ENCODE assay signal across 9 mouse cellular contexts in genomic region chr7:28386007-28386406, GRCm38 (mm10). TPM values are rescaled to one million over a fixed set of nuclear protein-coding genes. Genes with fewer than 3 reads are reported as not detected.
A peak's percentile ranks its signal among the peaks of the same experiment; 100 is the strongest.
DNase-seq lines count a peak whose midpoint lies in the region; ATAC-seq lines count a peak whose summit lies in the region.
"Had no signal": no experiment of that assay in that cellular context is flagged by ENCODE, and none has a peak within 500 bp of the region (broad histone marks: within the 10 kb centered on the region; RNA-seq: fewer than 3 reads in every experiment).

No protein-coding gene starts in this region.

- no peaks in the 10 kb centered on the region for H3K27me3 ChIP-seq in kidney, embryonic 16.5 days (ENCODE audit: insufficient read depth, low read length)
- no peaks in the 10 kb centered on the region for H3K27me3 ChIP-seq in intestine, embryonic 16.5 days (replicated peaks; ENCODE audit: control insufficient read depth, insufficient read depth, low read length)
- H3K27me3 ChIP-seq in megakaryocyte, embryonic 14.5 days (replicated peaks): no peaks in the 10 kb centered on the region
- H3K27me3 ChIP-seq: neural tube, embryonic 12.5 days had no signal

- no peak overlapping the region for H3K4me2 ChIP-seq in kidney, embryonic 16.5 days (replicated peaks; ENCODE audit: low read depth, low read length)
- H3K4me2 ChIP-seq in intestine, embryonic 16.5 days (ENCODE audit: low read depth, low read length): no peak overlapping the region
- H3K4me2 ChIP-seq: neural tube, embryonic 12.5 days had no signal

- H3K4me1 ChIP-seq in kidney, embryonic 16.5 days (ENCODE audit: insufficient read depth, low read length): peaks cover 29% of the 10 kb centered on the region
- H3K4me1 ChIP-seq in intestine, embryonic 16.5 days (ENCODE audit: control insufficient read depth, insufficient read depth, low read length): peaks cover 32% of the 10 kb centered on the region
- peaks cover 74% of the 10 kb centered on the region for H3K4me1 ChIP-seq in megakaryocyte, embryonic 14.5 days

- peak overlapping the region; percentile 23; the same call in 1 of the 2 replicates for H3K27ac ChIP-seq in kidney, embryonic 16.5 days (ENCODE audit: low read length)
- peak overlapping the region; percentile 77 for H3K27ac ChIP-seq in intestine, embryonic 16.5 days (ENCODE audit: low read length)
- H3K27ac ChIP-seq: neural tube, embryonic 12.5 days had no signal

- WGBS in kidney, embryonic 16.5 days: 83% methylated on average over 7 of the region's 7 CpGs
- whole genome bisulfite sequencing in intestine, embryonic 16.5 days: 81% methylated on average over 7 of the region's 7 CpGs

- no peaks in the 10 kb centered on the region for H3K9me3 ChIP-seq in kidney, embryonic 16.5 days (ENCODE audit: low read length)
- H3K9me3 ChIP-seq in intestine, embryonic 16.5 days (ENCODE audit: control insufficient read depth, low read length): no peaks in the 10 kb centered on the region
- no peaks in the 10 kb centered on the region for H3K9me3 ChIP-seq in megakaryocyte, embryonic 14.5 days
- H3K9me3 ChIP-seq: neural tube, embryonic 12.5 days had no signal

- H3K9ac ChIP-seq in kidney, embryonic 16.5 days (replicated peaks; ENCODE audit: low read length): no peak overlapping the region
- peak overlapping the region; percentile 43 for H3K9ac ChIP-seq in intestine, embryonic 16.5 days (ENCODE audit: low read depth, low read length)
- H3K9ac ChIP-seq: neural tube, embryonic 12.5 days had no signal

- H3K4me3 ChIP-seq in kidney, embryonic 16.5 days (ENCODE audit: low read length): no peak overlapping the region
- no peak overlapping the region for H3K4me3 ChIP-seq in intestine, embryonic 16.5 days (ENCODE audit: low read length)
- H3K4me3 ChIP-seq in megakaryocyte, embryonic 14.5 days (replicated peaks): peak overlapping the region; percentile 62
- H3K4me3 ChIP-seq: neural tube, embryonic 12.5 days had no signal

- no peak for ATAC-seq in kidney, embryonic 16.5 days (ENCODE audit: low FRiP score, low TSS enrichment)
- ATAC-seq in intestine, embryonic 16.5 days: no peak

- no peak for DNase-seq in kidney, adult 18-20 months
- DNase-seq in c-Kit-positive CD71-negative TER-119-negative erythroid progenitor cells, embryonic 14.5 days (ENCODE audit: low read depth): peak; percentile 62
- DNase-seq in thymus, postnatal 14 days: no peak
- no peak for DNase-seq in Muller cell, postnatal 12 days (ENCODE audit: inconsistent ontology term)
- DNase-seq in right cerebral cortex, postnatal 4 days: no peak

- H3K36me3 ChIP-seq in kidney, embryonic 16.5 days (ENCODE audit: insufficient read depth, low read length): peaks cover 33% of the 10 kb centered on the region; the same call in 1 of the 2 replicates
- peaks cover 15% of the 10 kb centered on the region for H3K36me3 ChIP-seq in intestine, embryonic 16.5 days (ENCODE audit: control insufficient read depth, insufficient read depth, low read length)
- H3K36me3 ChIP-seq in megakaryocyte, embryonic 14.5 days (replicated peaks; ENCODE audit: low read length): peaks cover 56% of the 10 kb centered on the region

RNA-seq across cellular contexts. Expression of gene Zfp36, which starts 6.0 kb away (rescaled TPM):
- polyA plus RNA-seq in kidney, embryonic 16.5 days (2015; fragmentation: Nextera tagmentation; extraction: Ambion mirVana): 16.1 and 18.4 TPM in 2 replicates
- 37.3 and 43.6 TPM in 2 replicates for polyA plus RNA-seq in intestine, embryonic 16.5 days (2015; fragmentation: Nextera tagmentation; extraction: Ambion mirVana)
- 159 and 225 TPM in 2 replicates for polyA plus RNA-seq in megakaryocyte, embryonic 14.5 days (2012; ENCODE audit: insufficient read depth, low replicate concordance)

RNA-seq across cellular contexts. Expression of gene Med29, which starts 6.5 kb away (rescaled TPM):
- polyA plus RNA-seq in kidney, embryonic 16.5 days (2015; fragmentation: Nextera tagmentation; extraction: Ambion mirVana): 52.9 and 55.9 TPM in 2 replicates
- 52.6 and 53.9 TPM in 2 replicates for polyA plus RNA-seq in intestine, embryonic 16.5 days (2015; fragmentation: Nextera tagmentation; extraction: Ambion mirVana)
- polyA plus RNA-seq in megakaryocyte, embryonic 14.5 days (2012; ENCODE audit: insufficient read depth, low replicate concordance): 15.2 and 24.0 TPM in 2 replicates

RNA-seq across cellular contexts. Expression of gene Paf1, which starts 6.7 kb away (rescaled TPM):
- polyA plus RNA-seq in kidney, embryonic 16.5 days (2015; fragmentation: Nextera tagmentation; extraction: Ambion mirVana): 97.4 and 108 TPM in 2 replicates
- 69.2 and 78.7 TPM in 2 replicates for polyA plus RNA-seq in intestine, embryonic 16.5 days (2015; fragmentation: Nextera tagmentation; extraction: Ambion mirVana)
- polyA plus RNA-seq in megakaryocyte, embryonic 14.5 days (2012; ENCODE audit: insufficient read depth, low replicate concordance): 38.6 and 78.0 TPM in 2 replicates

RNA-seq across cellular contexts. Expression of gene Plekhg2, which starts 13.6 kb away (rescaled TPM):
- polyA plus RNA-seq in kidney, embryonic 16.5 days (2015; fragmentation: Nextera tagmentation; extraction: Ambion mirVana): 69.1 and 83.3 TPM in 2 replicates
- polyA plus RNA-seq in intestine, embryonic 16.5 days (2015; fragmentation: Nextera tagmentation; extraction: Ambion mirVana): 37.9 and 38.2 TPM in 2 replicates
- polyA plus RNA-seq in megakaryocyte, embryonic 14.5 days (2012; ENCODE audit: insufficient read depth, low replicate concordance): 13.5 and 26.9 TPM in 2 replicates

RNA-seq across cellular contexts. Expression of gene Rps16, which starts 35.6 kb away (rescaled TPM):
- 840 and 918 TPM in 2 replicates for polyA plus RNA-seq in kidney, embryonic 16.5 days (2015; fragmentation: Nextera tagmentation; extraction: Ambion mirVana)
- 977 and 1,010 TPM in 2 replicates for polyA plus RNA-seq in intestine, embryonic 16.5 days (2015; fragmentation: Nextera tagmentation; extraction: Ambion mirVana)
- polyA plus RNA-seq in megakaryocyte, embryonic 14.5 days (2012; ENCODE audit: insufficient read depth, low replicate concordance): 495 and 2,789 TPM in 2 replicates
